Mouse (Mus musculus): ENCODE data around the gene Magix. TPM values are rescaled to one million over a fixed set of nuclear protein-coding genes. Genes with fewer than 3 reads are reported as not detected.

Magix gene
- polyA plus RNA-seq, 1 experiment from 2014 or later: not detected

DNA sequence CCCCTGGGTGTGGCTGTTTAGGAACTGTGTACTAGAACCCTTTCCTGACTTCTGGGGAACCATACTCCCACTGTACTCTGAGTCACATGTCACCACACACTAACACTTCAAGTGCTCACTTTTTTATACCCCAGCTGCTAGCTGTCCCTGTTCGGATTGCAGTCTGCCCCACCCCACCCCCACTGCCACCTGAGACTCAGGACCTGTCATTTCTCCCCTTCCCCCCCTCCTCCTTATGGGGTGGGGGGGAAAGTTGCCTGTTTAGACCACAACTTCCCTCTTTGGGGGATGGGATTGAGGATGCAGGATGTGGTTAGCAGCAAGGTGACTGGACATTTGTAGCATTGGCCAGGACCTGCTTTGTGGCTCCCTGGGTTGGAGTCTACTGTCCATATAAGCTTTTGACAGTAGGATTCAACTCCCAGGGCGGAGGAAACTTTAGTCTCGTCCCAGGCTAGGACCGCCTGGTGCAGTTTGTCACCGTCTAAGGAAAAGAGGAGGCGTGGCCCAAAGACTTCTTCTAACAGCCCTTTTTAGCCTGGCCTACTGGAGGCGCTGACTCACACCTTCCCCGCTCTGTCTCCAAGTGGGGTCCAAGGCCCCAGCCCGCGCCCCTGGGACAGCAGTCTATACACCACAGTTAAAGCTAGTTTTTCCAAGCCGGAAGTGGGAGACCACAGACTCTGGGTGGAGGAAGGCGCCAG, 7.3 kb downstream of the Magix start:
- Histone ChIP-seq H3K27me3 (no peaks in the 10 kb centered on the region), H3K4me3 (peak overlapping the region; percentile 31; the same call in 1 of the 2 replicates), H3K27ac (peak overlapping the region; percentile 81), H3K4me2 (peak overlapping the region; percentile 56), H3K9me3 (no peaks in the 10 kb centered on the region), H3K9ac (no peak overlapping the region), H3K36me3 (no peaks in the 10 kb centered on the region), H3K4me1 (no peaks in the 10 kb centered on the region)
- peak; percentile 43; the same call in 1 of the 2 replicates for ATAC-seq (ENCODE audit: insufficient number of reproducible peaks, insufficient read depth, low FRiP score, low TSS enrichment, low read depth)
- WGBS: 45% methylated on average over 12 of the region's 12 CpGs

DNA sequence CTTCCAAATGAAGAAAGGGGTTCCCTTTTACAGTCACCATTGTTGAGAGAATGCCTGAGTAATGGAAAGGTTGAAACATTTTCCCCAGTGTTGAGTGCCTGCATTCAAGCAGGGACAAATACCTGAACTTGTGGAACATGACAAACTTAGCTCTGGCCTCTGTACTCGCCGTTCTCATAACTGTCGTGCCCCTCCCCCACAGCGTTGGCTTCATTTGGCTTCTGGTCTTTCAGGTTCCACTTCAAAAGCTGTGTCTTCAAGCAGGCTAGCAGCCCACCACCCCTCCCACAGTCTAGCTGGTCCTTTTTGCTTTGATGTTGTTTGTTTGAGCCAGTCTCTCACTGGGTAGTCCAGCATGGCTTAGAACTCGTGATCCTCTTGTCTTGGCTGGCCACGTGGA, 8.3 kb downstream of the Magix start:
- WGBS: 55% methylated on average over 6 of the region's 6 CpGs
- H3K27ac ChIP-seq: no peak overlapping the region
- H3K27me3 ChIP-seq: no peaks in the 10 kb centered on the region
- no peak overlapping the region for H3K4me3 ChIP-seq
- ATAC-seq (ENCODE audit: insufficient number of reproducible peaks, insufficient read depth, low FRiP score, low TSS enrichment, low read depth): no peak
- H3K36me3 ChIP-seq: no peaks in the 10 kb centered on the region
- no peak overlapping the region for H3K9ac ChIP-seq
- H3K4me2 ChIP-seq: no peak overlapping the region
- H3K4me1 ChIP-seq: no peaks in the 10 kb centered on the region
- H3K9me3 ChIP-seq: no peaks in the 10 kb centered on the region

DNA sequence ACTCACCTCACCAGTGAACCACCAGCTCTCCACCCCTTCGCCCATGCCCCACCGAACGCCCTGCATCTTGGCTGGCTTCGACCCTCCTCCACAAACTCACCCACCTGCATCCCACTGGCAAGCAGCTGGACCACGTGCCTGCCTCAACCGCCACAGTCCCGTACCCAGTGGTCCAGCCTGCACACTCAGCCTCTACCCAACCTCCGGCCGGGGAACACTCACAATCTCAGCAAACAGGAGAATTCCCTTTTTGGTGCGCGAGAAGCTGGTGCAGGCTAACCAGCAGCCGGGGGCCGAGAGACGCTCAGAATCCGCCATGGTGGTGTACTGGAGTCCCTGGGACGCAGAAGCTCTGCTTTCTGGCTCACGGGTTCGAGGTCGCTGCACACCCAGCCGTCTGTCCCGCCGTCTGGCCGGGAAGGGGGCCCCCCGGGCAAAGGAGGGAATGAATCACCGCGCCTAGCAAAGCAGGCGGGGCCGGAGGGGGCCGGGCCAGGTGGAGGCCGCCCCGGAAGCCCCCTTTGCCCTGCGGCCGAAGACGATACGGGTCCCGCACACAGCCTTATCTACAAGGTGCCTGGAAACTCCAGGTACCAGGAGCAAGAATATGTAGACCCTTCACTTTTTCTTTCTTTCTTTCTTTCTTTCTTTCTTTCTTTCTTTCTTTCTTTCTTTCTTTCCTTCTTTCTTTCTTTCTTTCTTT, 10.0 kb downstream of the Magix start, which contains the start of gene Plp2:
Gene Plp2, minus strand, starts transcription at position 470 of the 703 bp plus-strand sequence.
- H3K4me3 ChIP-seq: peak within 1 kb of the TSS; percentile 49
- ATAC-seq (ENCODE audit: insufficient number of reproducible peaks, insufficient read depth, low FRiP score, low TSS enrichment, low read depth): 0 out of 2 replicates have a peak, but pooled peaks have one; percentile 7
- H3K9ac ChIP-seq: peak within 1 kb of the TSS; percentile 67
- peaks cover 12% of the 10 kb centered on the region; the same call in 1 of the 2 replicates for H3K36me3 ChIP-seq
- H3K27ac ChIP-seq: peak within 1 kb of the TSS; percentile 80
- peak within 1 kb of the TSS; percentile 57 for H3K4me2 ChIP-seq
- no peaks in the 10 kb centered on the region for H3K9me3 ChIP-seq
- WGBS: 24% methylated on average over 36 of the region's 36 CpGs
- no peaks in the 10 kb centered on the region for H3K4me1 ChIP-seq
- H3K27me3 ChIP-seq: no peaks in the 10 kb centered on the region

- no peaks in the 10 kb centered on the region for H3K4me1 ChIP-seq
- peaks cover 12% of the 10 kb centered on the region; the same call in 1 of the 2 replicates for H3K36me3 ChIP-seq
- no peaks in the 10 kb centered on the region for H3K27me3 ChIP-seq
- H3K4me2 ChIP-seq: peak overlapping the region; percentile 57
- WGBS: 22% methylated on average over 19 of the region's 19 CpGs
- H3K27ac ChIP-seq: peak overlapping the region; percentile 80
- no peaks in the 10 kb centered on the region for H3K9me3 ChIP-seq
- H3K4me3 ChIP-seq: peak overlapping the region; percentile 49
- peak; percentile 58 for ATAC-seq (ENCODE audit: insufficient number of reproducible peaks, insufficient read depth, low FRiP score, low TSS enrichment, low read depth)
- H3K9ac ChIP-seq: peak overlapping the region; percentile 67
These were observed 10.6 kb downstream of the Magix start for GRCm38 (mm10) chrX:7670390-7670881.

DNA sequence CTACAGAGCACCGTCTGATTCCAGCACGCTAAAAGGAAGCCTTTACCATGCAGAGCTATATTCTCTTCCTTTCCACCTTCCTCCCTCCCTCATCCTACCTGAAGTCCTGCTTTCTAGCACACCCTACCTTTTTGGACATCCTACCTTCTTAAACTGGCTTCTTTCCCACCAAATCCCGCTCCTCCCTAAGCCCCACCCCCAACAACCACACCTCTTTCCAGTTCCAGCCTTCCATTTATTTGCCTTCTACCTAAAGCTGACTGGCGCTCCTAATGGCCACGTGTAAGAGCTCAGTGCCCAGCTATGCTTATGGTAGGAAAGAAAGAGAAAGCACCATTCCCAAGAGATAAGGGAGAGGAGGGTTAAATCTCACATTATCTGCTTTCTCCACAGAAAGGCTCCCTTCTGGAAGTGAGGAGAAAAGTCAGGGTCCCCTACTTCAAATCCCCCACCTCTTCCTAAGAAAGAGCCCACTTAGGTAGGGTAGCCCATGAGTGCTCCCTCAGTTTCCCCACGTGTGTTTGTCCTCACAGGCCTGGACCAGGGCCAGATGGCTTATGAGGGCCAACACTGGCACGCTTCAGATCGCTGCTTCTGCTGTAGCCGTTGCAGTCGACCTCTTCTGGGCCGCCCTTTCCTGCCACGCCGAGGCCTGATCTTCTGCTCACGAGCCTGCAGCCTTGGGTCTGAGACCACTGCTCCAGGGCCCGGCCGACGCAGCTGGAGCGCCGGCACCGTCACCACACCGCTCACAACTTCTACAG, 15.1 kb downstream of the Magix start:
- no peaks in the 10 kb centered on the region for H3K4me1 ChIP-seq
- H3K4me2 ChIP-seq: no peak overlapping the region
- no peak overlapping the region for H3K4me3 ChIP-seq
- no peak overlapping the region for H3K9ac ChIP-seq
- WGBS: 77% methylated on average over 21 of the region's 21 CpGs
- ATAC-seq (ENCODE audit: insufficient number of reproducible peaks, insufficient read depth, low FRiP score, low TSS enrichment, low read depth): no peak
- no peaks in the 10 kb centered on the region for H3K27me3 ChIP-seq
- no peak overlapping the region for H3K27ac ChIP-seq
- H3K9me3 ChIP-seq: no peaks in the 10 kb centered on the region
- H3K36me3 ChIP-seq: peaks cover 12% of the 10 kb centered on the region; the same call in 1 of the 2 replicates

GRCm38 (mm10) chrX:7664791-7665190, 16.3 kb downstream of the Magix start:
- no peak overlapping the region for H3K4me2 ChIP-seq
- no peaks in the 10 kb centered on the region for H3K27me3 ChIP-seq
- peaks cover 12% of the 10 kb centered on the region; the same call in 1 of the 2 replicates for H3K36me3 ChIP-seq
- H3K9ac ChIP-seq: no peak overlapping the region
- WGBS: 90% methylated on average over 11 of the region's 11 CpGs
- no peak overlapping the region for H3K27ac ChIP-seq
- no peak overlapping the region for H3K4me3 ChIP-seq
- no peak for ATAC-seq (ENCODE audit: insufficient number of reproducible peaks, insufficient read depth, low FRiP score, low TSS enrichment, low read depth)
- H3K4me1 ChIP-seq: no peaks in the 10 kb centered on the region
- H3K9me3 ChIP-seq: no peaks in the 10 kb centered on the region

DNA sequence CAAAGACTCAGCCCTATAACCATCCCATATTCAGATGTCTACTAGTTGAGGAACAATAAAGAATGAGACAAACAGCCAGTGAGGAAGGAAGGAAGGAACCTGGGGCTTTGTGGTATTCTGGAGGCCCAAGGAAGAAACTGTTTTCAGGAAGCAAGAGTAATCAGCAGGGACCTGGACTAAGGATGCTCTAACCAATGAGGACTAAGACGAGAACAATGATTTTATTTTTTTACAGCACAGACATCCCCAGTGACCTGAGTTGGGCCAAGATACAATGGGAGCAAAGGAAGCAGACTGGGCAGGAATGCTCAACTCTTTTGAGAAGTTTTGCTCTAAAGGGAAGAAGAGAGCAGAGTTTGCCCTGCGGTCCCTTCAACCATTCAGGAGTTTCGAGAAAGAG, 18.1 kb downstream of the Magix start:
- WGBS: 77% methylated on average over 3 of the region's 3 CpGs
- no peak for ATAC-seq (ENCODE audit: insufficient number of reproducible peaks, insufficient read depth, low FRiP score, low TSS enrichment, low read depth)
- Histone ChIP-seq H3K4me3 (no peak overlapping the region), H3K9me3 (no peaks in the 10 kb centered on the region), H3K27ac (no peak overlapping the region), H3K36me3 (peaks cover 12% of the 10 kb centered on the region; the same call in 1 of the 2 replicates), H3K9ac (no peak overlapping the region), H3K27me3 (no peaks in the 10 kb centered on the region), H3K4me1 (0 out of 2 replicates have a peak, but pooled peaks cover 5% of the 10 kb centered on the region), H3K4me2 (no peak overlapping the region)

GRCm38 (mm10) chrX:7661086-7661485, 20.0 kb downstream of the Magix start:
- Histone ChIP-seq H3K36me3 (no peaks in the 10 kb centered on the region), H3K4me2 (no peak overlapping the region), H3K9me3 (no peaks in the 10 kb centered on the region), H3K27ac (no peak overlapping the region), H3K9ac (no peak overlapping the region), H3K27me3 (no peaks in the 10 kb centered on the region), H3K4me3 (no peak overlapping the region), H3K4me1 (0 out of 2 replicates have a peak, but pooled peaks cover 7% of the 10 kb centered on the region)
- ATAC-seq (ENCODE audit: insufficient number of reproducible peaks, insufficient read depth, low FRiP score, low TSS enrichment, low read depth): no peak
- WGBS: 76% methylated on average over 4 of the region's 4 CpGs

DNA sequence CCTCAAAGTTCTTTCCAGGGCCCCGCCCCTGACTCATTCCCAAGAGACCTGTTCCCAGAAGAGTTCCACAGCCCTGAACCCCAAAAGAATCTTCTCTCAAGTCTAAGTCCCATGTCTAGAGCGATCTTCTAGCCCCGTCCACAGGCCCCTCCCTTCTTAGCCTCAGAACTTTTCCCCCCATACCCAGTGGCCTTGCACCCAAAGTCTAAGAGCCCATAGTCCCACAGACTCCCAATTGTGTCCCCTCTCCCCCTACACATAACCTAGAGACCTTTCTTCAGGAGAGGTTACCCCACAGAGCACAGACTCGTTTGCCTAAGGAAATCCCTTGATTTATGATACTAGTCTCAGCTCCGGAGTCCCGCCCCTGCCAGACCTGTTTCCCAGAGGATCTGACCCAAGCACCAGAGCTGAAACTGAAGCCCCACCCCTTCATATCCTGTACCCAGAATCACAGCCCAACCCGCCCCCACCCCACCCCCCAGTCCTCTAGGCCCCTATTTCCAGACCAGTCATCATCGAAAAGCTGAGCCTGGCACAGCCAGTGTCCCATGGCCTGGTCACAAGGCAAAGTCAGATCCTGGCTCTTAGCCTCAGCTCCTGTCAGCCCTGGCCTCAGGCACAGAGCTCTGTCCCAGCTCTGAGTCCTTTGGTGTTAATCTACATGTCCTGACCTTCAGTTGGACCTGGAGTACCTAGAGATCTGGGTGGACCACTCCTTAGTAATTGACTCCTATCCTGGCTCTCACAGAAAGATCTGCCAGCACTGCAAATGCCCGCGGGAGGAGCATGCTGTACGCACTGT, 22.1 kb downstream of the Magix start:
- Histone ChIP-seq H3K36me3 (no peaks in the 10 kb centered on the region), H3K4me1 (0 out of 2 replicates have a peak, but pooled peaks cover 7% of the 10 kb centered on the region), H3K4me2 (peak overlapping the region; percentile 61), H3K4me3 (peak overlapping the region; percentile 50), H3K27me3 (no peaks in the 10 kb centered on the region), H3K9ac (no peak overlapping the region), H3K27ac (no peak overlapping the region), H3K9me3 (no peaks in the 10 kb centered on the region)
- ATAC-seq (ENCODE audit: insufficient number of reproducible peaks, insufficient read depth, low FRiP score, low TSS enrichment, low read depth): no peak
- WGBS: 54% methylated on average over 11 of the region's 11 CpGs

- Histone ChIP-seq H3K4me2 (peak overlapping the region; percentile 61), H3K9ac (peak overlapping the region; percentile 74; the same call in 1 of the 2 replicates), H3K9me3 (no peaks in the 10 kb centered on the region), H3K36me3 (no peaks in the 10 kb centered on the region), H3K4me3 (peak overlapping the region; percentile 50), H3K4me1 (0 out of 2 replicates have a peak, but pooled peaks cover 7% of the 10 kb centered on the region), H3K27ac (peak overlapping the region; percentile 69), H3K27me3 (no peaks in the 10 kb centered on the region)
- ATAC-seq (ENCODE audit: insufficient number of reproducible peaks, insufficient read depth, low FRiP score, low TSS enrichment, low read depth): no peak
- 35% methylated on average over 15 of the region's 15 CpGs for WGBS
These were observed 22.8 kb downstream of the Magix start for GRCm38 (mm10) chrX:7658031-7658784.
